Mouse (Mus musculus) mouse trophoblast stem cell (cell line): ENCODE data around the gene Clcf1.

ENCODE experiments used
- in situ Hi-C, 2 experiments: fragments of 300-500 bp; cut with MseI, MboI; formaldehyde crosslinking; loops; 2 replicates in 1 of 2; 3 replicates in 1 of 2; pipeline ENCODE4 v1.15.1; 2025

Clcf1 gene

GRCm38 (mm10) chr19:4214071-4214770 is at the start of gene Clcf1, which contains the start of gene AC109138.7:
Gene Clcf1 (plus strand): TSS chr19:4214238.
Gene AC109138.7 (plus strand): TSS chr19:4214357.
- in situ Hi-C loops: no loop called here

GRCm38 (mm10) chr19:4164721-4165120 is 49.3 kb upstream of the Clcf1 start:
- in situ Hi-C loops: no loop called here

GRCm38 (mm10) chr19:4166678-4167476 is 47.2 kb upstream of the Clcf1 start:
- in situ Hi-C loops: no loop called here

GRCm38 (mm10) chr19:4169378-4169784 is 44.7 kb upstream of the Clcf1 start:
- in situ Hi-C loops: no loop called here

- in situ Hi-C loops: no loop called here
Observed at GRCm38 (mm10) chr19:4169810-4170209, 44.2 kb upstream of the Clcf1 start.

GRCm38 (mm10) chr19:4170723-4171392 is 43.2 kb upstream of the Clcf1 start:
- in situ Hi-C loops: no loop called here

DNA sequence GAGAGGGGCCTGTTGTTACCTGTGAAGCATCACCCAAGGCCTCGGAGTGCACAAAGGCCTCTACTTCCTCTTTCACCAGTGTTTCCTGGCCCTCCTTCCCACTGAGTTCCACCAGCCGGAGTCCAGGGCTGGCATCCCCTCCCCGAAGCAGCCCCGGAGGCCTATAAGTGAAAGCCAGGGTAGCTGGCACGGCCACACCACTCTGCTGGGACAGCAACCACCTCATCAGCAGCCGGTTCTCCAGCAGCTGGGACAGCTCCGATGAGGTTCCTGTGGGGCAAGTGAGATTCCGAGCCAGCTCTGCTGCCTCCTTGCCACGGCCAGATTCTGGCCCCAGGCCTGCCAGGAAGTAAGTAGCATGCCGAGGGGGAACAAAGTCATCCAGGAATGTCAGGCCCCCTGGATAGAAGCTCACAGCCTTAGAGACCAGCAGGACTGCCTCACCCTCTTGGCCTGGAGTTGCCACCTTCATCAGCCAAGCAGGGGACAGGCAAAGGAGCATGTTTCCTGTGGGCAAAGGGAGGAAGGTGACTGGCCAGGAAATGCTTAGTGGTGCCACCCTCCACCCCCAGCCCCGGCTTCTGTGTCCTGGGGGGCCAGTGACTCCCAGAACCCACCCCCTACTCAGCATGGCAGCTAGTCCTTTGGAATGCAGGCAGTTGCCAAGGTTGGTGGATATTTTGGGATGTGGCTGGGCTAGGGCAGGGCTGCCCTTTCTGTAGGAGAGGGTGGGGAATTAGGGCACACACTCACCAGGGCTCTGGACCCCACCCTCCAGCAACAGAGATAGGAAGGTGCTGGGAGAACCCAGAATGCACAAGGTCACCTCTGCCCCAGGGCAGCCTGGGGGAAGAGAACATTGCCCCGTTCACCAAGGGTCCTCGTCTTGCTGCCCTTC is 42.4 kb upstream of the Clcf1 start:
- in situ Hi-C loops: no loop called here

- in situ Hi-C loops: no loop called here
Observed at GRCm38 (mm10) chr19:4172925-4173324, 41.1 kb upstream of the Clcf1 start.

GRCm38 (mm10) chr19:4175368-4175947 is 38.6 kb upstream of the Clcf1 start, which contains the start of gene Carns1:
Gene Carns1 (minus strand): TSS chr19:4175479.
- in situ Hi-C loops: no loop called here

GRCm38 (mm10) chr19:4180411-4180810 is 33.6 kb upstream of the Clcf1 start:
- in situ Hi-C loops: no loop called here

GRCm38 (mm10) chr19:4181892-4182291 is 32.1 kb upstream of the Clcf1 start:
- in situ Hi-C loops: no loop called here

DNA sequence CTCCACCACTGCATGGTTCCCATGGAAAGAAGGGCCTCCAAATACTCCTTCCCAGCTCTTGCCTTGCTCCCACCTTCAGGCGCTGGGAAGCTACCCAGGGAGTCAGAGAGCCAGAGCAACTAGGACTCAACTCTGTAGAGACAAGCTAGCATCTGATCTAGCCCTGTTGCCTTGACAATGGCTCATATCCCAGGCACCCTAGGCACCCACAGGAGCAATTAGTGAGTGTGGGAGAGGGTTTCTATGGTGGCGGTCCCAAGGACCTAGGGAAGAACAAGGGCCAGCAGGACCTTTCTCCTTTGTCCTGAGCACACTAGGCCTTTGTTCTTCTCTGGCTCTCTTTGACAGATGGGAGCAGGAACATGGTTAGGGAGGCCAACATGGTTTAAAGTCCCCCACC is 30.3 kb upstream of the Clcf1 start:
- in situ Hi-C loops: no loop called here

DNA sequence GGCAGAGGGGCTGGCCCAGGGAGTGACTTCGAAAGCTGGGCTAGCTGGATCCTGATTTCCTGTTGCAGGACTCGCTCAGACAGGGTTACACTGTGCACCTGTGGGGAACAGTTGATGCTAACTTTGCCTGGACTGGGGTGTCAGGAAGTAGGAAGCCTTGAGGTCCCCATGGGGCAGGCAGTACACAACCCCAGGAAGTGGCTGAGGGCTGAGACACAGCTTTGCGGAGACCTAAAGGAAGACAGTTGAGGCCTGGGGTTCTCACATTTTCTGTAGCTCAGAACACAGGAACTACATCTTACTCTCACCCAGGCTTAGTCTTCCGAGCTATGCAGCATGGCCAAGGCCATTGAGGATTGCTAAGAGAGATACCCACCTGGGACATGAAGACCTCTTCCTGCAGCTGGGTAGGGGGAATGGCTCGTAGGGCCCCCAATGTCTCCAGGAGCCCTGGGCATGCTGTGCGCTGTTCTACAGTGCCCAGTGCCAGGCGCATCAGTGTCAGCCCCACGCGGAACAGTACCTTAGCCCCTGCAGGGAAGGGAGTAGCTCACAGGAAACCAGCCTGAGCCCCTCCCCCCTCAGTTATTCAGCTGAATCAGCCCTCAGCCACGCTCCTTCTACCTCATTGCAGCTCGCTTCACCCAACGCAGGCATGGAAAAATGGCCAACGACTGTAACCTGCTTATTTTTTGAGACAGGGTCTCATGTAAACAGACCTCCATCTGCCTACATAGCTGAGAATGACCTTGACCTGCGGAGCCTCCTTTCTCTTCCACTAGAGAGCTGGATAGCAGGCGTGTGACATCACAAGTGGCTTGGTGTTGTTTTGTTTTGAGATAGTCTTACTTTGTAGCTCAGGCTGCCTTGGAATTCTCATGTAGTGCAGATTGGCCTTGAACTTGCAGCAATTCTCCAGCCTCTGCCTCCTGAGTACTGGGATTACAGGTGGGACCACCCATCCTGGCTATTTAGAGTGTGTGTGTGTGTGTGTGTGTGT is 28.8 kb upstream of the Clcf1 start:
- in situ Hi-C loops: no loop called here

- in situ Hi-C loops: no loop called here
Observed at GRCm38 (mm10) chr19:4187303-4187702, 26.7 kb upstream of the Clcf1 start.

- in situ Hi-C loops: no loop called here
Observed at GRCm38 (mm10) chr19:4189051-4189620, 24.9 kb upstream of the Clcf1 start.

- in situ Hi-C loops: no loop called here
Observed at GRCm38 (mm10) chr19:4190831-4191334, 23.2 kb upstream of the Clcf1 start, which contains the start of gene Tbc1d10c. Gene Tbc1d10c (minus strand): TSS chr19:4191284.

- in situ Hi-C loops: no loop called here
Observed at GRCm38 (mm10) chr19:4191528-4192250, 22.3 kb upstream of the Clcf1 start, which contains the start of gene Ppp1ca. Gene Ppp1ca (plus strand): TSS chr19:4192065.
